ENCODE assay signal across 8 mouse cellular contexts in genomic region chr17:32285138-32285670, GRCm38 (mm10). TPM values are rescaled to one million over a fixed set of nuclear protein-coding genes. Genes with fewer than 3 reads are reported as not detected.
DNase-seq lines count a peak whose midpoint lies in the region; ATAC-seq and TF ChIP-seq lines count a peak whose summit lies in the region.

No protein-coding gene starts in this region.

- peaks cover 6% of the 10 kb centered on the region for H3K4me1 ChIP-seq in kidney, adult 2 months (ENCODE audit: control insufficient read depth, insufficient read depth, low read length)
- peaks cover 17% of the 10 kb centered on the region for H3K4me1 ChIP-seq in bone marrow macrophage, adult 2 months (ENCODE audit: control insufficient read depth, insufficient read depth, low read length)
- peaks cover 46% of the 10 kb centered on the region for H3K4me1 ChIP-seq in hindbrain, embryonic 15.5 days (replicated peaks)
- peaks cover 32% of the 10 kb centered on the region for H3K4me1 ChIP-seq in midbrain, embryonic 16.5 days (ENCODE audit: control insufficient read depth, insufficient read depth, low read length)

- TF ChIP-seq CTCF in kidney, adult 2 months (conservative IDR thresholded peaks at IDR 0.05; ENCODE audit: insufficient read depth, insufficient read length, low read depth, low read length): no peak
- no peak for TF ChIP-seq CTCF in bone marrow macrophage, adult 2 months (IDR thresholded peaks at IDR 0.05; ENCODE audit: low read depth, low read length)

- H3K36me3 ChIP-seq in kidney, adult 2 months (ENCODE audit: control insufficient read depth, insufficient read depth, low read length): no peaks in the 10 kb centered on the region
- H3K36me3 ChIP-seq in hindbrain, embryonic 15.5 days: no peaks in the 10 kb centered on the region
- H3K36me3 ChIP-seq in midbrain, embryonic 16.5 days (ENCODE audit: control insufficient read depth, insufficient read depth, low read length): no peaks in the 10 kb centered on the region

- H3K27ac ChIP-seq in kidney, adult 2 months (ENCODE audit: insufficient read depth, low read depth, low read length): 0 out of 2 replicates have a peak overlapping the region, but pooled peaks have one; percentile 98
- peak overlapping the region; percentile 54; the same call in 1 of the 2 replicates for H3K27ac ChIP-seq in bone marrow macrophage, adult 2 months (ENCODE audit: insufficient read depth, low read depth, low read length)
- H3K27ac ChIP-seq in hindbrain, embryonic 15.5 days (replicated peaks): peak overlapping the region; percentile 100
- peak overlapping the region; percentile 99 for H3K27ac ChIP-seq in midbrain, embryonic 16.5 days (ENCODE audit: low read length)

- WGBS in kidney, adult 2 months: 36% methylated on average over 6 of the region's 6 CpGs
- WGBS in hindbrain, embryonic 15.5 days: 54% methylated on average over 6 of the region's 6 CpGs
- 49% methylated on average over 6 of the region's 6 CpGs for WGBS in midbrain, embryonic 16.5 days

- peak overlapping the region; percentile 97 for H3K9ac ChIP-seq in hindbrain, embryonic 15.5 days
- H3K9ac ChIP-seq in midbrain, embryonic 16.5 days (ENCODE audit: low read depth, low read length): peak overlapping the region; percentile 99

- no peak for ATAC-seq in hindbrain, embryonic 15.5 days (ENCODE audit: low FRiP score, low read depth)
- no peak for ATAC-seq in midbrain, embryonic 16.5 days

- DNase-seq in kidney, adult 2 months: no peak
- no peak for DNase-seq in kidney, postnatal 36 days
- DNase-seq in right cerebral cortex, adult 18-20 months: no peak
- no peak for DNase-seq in thymus, postnatal 4 days
- no peak for DNase-seq in adrenal gland, adult (ENCODE audit: inconsistent age in 2 of 2, low spot score in 1 of 2)

- no peaks in the 10 kb centered on the region for H3K9me3 ChIP-seq in hindbrain, embryonic 15.5 days
- no peaks in the 10 kb centered on the region for H3K9me3 ChIP-seq in midbrain, embryonic 16.5 days (replicated peaks; ENCODE audit: control insufficient read depth, low read length, poor library complexity, severe bottlenecking)

- H3K4me3 ChIP-seq in kidney, adult 2 months (ENCODE audit: insufficient read depth, low read depth, low read length): peak overlapping the region; percentile 96
- peak overlapping the region; percentile 70 for H3K4me3 ChIP-seq in bone marrow macrophage, adult 2 months (ENCODE audit: insufficient read depth, low read length)
- H3K4me3 ChIP-seq in hindbrain, embryonic 15.5 days: peak overlapping the region; percentile 97
- H3K4me3 ChIP-seq in midbrain, embryonic 16.5 days (ENCODE audit: low read depth, low read length): peak overlapping the region; percentile 96

- no peaks in the 10 kb centered on the region for H3K27me3 ChIP-seq in kidney, adult 2 months (replicated peaks; ENCODE audit: control insufficient read depth, insufficient read depth, low read length)
- no peaks in the 10 kb centered on the region for H3K27me3 ChIP-seq in hindbrain, embryonic 15.5 days
- no peaks in the 10 kb centered on the region for H3K27me3 ChIP-seq in midbrain, embryonic 16.5 days (ENCODE audit: control insufficient read depth, insufficient read depth, low read depth, low read length)

- peak overlapping the region; percentile 80 for H3K4me2 ChIP-seq in hindbrain, embryonic 15.5 days
- peak overlapping the region; percentile 66 for H3K4me2 ChIP-seq in midbrain, embryonic 16.5 days (ENCODE audit: low read length)

- TF ChIP-seq POLR2A in kidney, adult 2 months (IDR thresholded peaks at IDR 0.05; ENCODE audit: low read depth, low read length): no peak
- TF ChIP-seq POLR2A in bone marrow macrophage, adult 2 months (IDR thresholded peaks at IDR 0.05; ENCODE audit: borderline replicate concordance, low read depth, low read length): no peak

RNA-seq across cellular contexts. Expression of gene Brd4, which starts 0.7 kb away (rescaled TPM):
- polyA plus RNA-seq in kidney, adult 2 months (2012; rRNA removed): 27.0 and 33.7 TPM in 2 replicates
- polyA plus RNA-seq in bone marrow macrophage, adult 2 months (2012; ENCODE audit: insufficient read depth, insufficient read length, missing spikeins): 72.2 and 88.2 TPM in 2 replicates
- polyA plus RNA-seq in hindbrain, embryonic 15.5 days (2015; fragmentation: Nextera tagmentation; extraction: Ambion mirVana): 83.0 and 91.5 TPM in 2 replicates
- polyA plus RNA-seq in midbrain, embryonic 16.5 days (2015; fragmentation: Nextera tagmentation; extraction: Ambion mirVana): 84.3 and 84.6 TPM in 2 replicates

RNA-seq across cellular contexts. Expression of gene Akap8, which starts 35.8 kb away (rescaled TPM):
- 36.9 and 48.0 TPM in 2 replicates for polyA plus RNA-seq in kidney, adult 2 months (2012; rRNA removed)
- polyA plus RNA-seq in bone marrow macrophage, adult 2 months (2012; ENCODE audit: insufficient read depth, insufficient read length, missing spikeins): 77.4 and 90.0 TPM in 2 replicates
- 102 and 106 TPM in 2 replicates for polyA plus RNA-seq in hindbrain, embryonic 15.5 days (2015; fragmentation: Nextera tagmentation; extraction: Ambion mirVana)
- 101 and 109 TPM in 2 replicates for polyA plus RNA-seq in midbrain, embryonic 16.5 days (2015; fragmentation: Nextera tagmentation; extraction: Ambion mirVana)
